Mouse (Mus musculus): ENCODE data around the gene Acad10. TPM values are rescaled to one million over a fixed set of nuclear protein-coding genes. Genes with fewer than 3 reads are reported as not detected.

Acad10 gene
- polyA plus RNA-seq, 1 experiment from 2014 or later: 3.7 TPM

- H3K27me3 ChIP-seq (replicated peaks; ENCODE audit: insufficient read depth, low read length): no peaks in the 10 kb centered on the region
- DNase-seq (ENCODE audit: low spot score): no peak
- TF ChIP-seq EP300 (IDR thresholded peaks at IDR 0.05) (no peak), CTCF (IDR thresholded peaks at IDR 0.05) (no peak)
- no peak for ATAC-seq
- H3K4me3 ChIP-seq (ENCODE audit: low read depth, low read length): no peak overlapping the region
- no peaks in the 10 kb centered on the region for H3K4me1 ChIP-seq (ENCODE audit: insufficient read depth, low read depth, low read length)
- WGBS: 98% methylated on average over 2 of the region's 2 CpGs
- H3K36me3 ChIP-seq (ENCODE audit: insufficient read depth, low read length): peaks cover 70% of the 10 kb centered on the region
- H3K9me3 ChIP-seq (ENCODE audit: low read length): no peaks in the 10 kb centered on the region
- H3K4me2 ChIP-seq (replicated peaks; ENCODE audit: low read depth, low read length): no peak overlapping the region
- H3K9ac ChIP-seq (replicated peaks; ENCODE audit: low read depth): no peak overlapping the region
- H3K27ac ChIP-seq (ENCODE audit: low read length): no peak overlapping the region
Observed at GRCm38 (mm10) chr5:121682250-121682649, 21.9 kb upstream of the Acad10 start.

GRCm38 (mm10) chr5:121670412-121670811 is 10.1 kb upstream of the Acad10 start:
- ATAC-seq (no peak), DNase-seq (ENCODE audit: low spot score) (peak; percentile 21)
- no peak overlapping the region for H3K4me3 ChIP-seq (ENCODE audit: low read depth, low read length)
- H3K4me2 ChIP-seq (replicated peaks; ENCODE audit: low read depth, low read length): no peak overlapping the region
- 0 out of 2 replicates have a peak, but pooled peaks cover 14% of the 10 kb centered on the region for H3K36me3 ChIP-seq (ENCODE audit: insufficient read depth, low read length)
- no peak overlapping the region for H3K27ac ChIP-seq (ENCODE audit: low read length)
- H3K4me1 ChIP-seq (ENCODE audit: insufficient read depth, low read depth, low read length): no peaks in the 10 kb centered on the region; the same call in 1 of the 2 replicates
- H3K9me3 ChIP-seq (ENCODE audit: low read length): no peaks in the 10 kb centered on the region
- WGBS: 87% methylated on average over 3 of the region's 3 CpGs
- no peak overlapping the region for H3K9ac ChIP-seq (replicated peaks; ENCODE audit: low read depth)
- TF ChIP-seq CTCF (IDR thresholded peaks at IDR 0.05): peak; percentile 64
- no peak for TF ChIP-seq EP300 (IDR thresholded peaks at IDR 0.05)
- H3K27me3 ChIP-seq (replicated peaks; ENCODE audit: insufficient read depth, low read length): no peaks in the 10 kb centered on the region

GRCm38 (mm10) chr5:121668411-121668810 is 8.1 kb upstream of the Acad10 start:
- peak overlapping the region; percentile 40; the same call in 1 of the 2 replicates for H3K27ac ChIP-seq (ENCODE audit: low read length)
- no peak overlapping the region for H3K4me2 ChIP-seq (replicated peaks; ENCODE audit: low read depth, low read length)
- H3K36me3 ChIP-seq (ENCODE audit: insufficient read depth, low read length): 0 out of 2 replicates have a peak, but pooled peaks cover 4% of the 10 kb centered on the region
- H3K9ac ChIP-seq (replicated peaks; ENCODE audit: low read depth): no peak overlapping the region
- ATAC-seq (peak; percentile 50), DNase-seq (ENCODE audit: low spot score) (peak; percentile 35)
- WGBS: 42% methylated on average over 6 of the region's 6 CpGs
- no peaks in the 10 kb centered on the region; the same call in 1 of the 2 replicates for H3K4me1 ChIP-seq (ENCODE audit: insufficient read depth, low read depth, low read length)
- no peaks in the 10 kb centered on the region for H3K27me3 ChIP-seq (replicated peaks; ENCODE audit: insufficient read depth, low read length)
- no peak overlapping the region for H3K4me3 ChIP-seq (ENCODE audit: low read depth, low read length)
- no peak for TF ChIP-seq CTCF (IDR thresholded peaks at IDR 0.05)
- no peak for TF ChIP-seq EP300 (IDR thresholded peaks at IDR 0.05)
- no peaks in the 10 kb centered on the region for H3K9me3 ChIP-seq (ENCODE audit: low read length)

GRCm38 (mm10) chr5:121667067-121667466 is 6.8 kb upstream of the Acad10 start:
- no peaks in the 10 kb centered on the region for H3K27me3 ChIP-seq (replicated peaks; ENCODE audit: insufficient read depth, low read length)
- DNase-seq (ENCODE audit: low spot score) (no peak), ATAC-seq (no peak)
- H3K4me2 ChIP-seq (replicated peaks; ENCODE audit: low read depth, low read length): no peak overlapping the region
- H3K36me3 ChIP-seq (ENCODE audit: insufficient read depth, low read length): no peaks in the 10 kb centered on the region
- no peak overlapping the region for H3K9ac ChIP-seq (replicated peaks; ENCODE audit: low read depth)
- no peak overlapping the region for H3K27ac ChIP-seq (ENCODE audit: low read length)
- WGBS: 72% methylated on average over 4 of the region's 4 CpGs
- H3K9me3 ChIP-seq (ENCODE audit: low read length): no peaks in the 10 kb centered on the region
- TF ChIP-seq CTCF (IDR thresholded peaks at IDR 0.05) (no peak), EP300 (IDR thresholded peaks at IDR 0.05) (no peak)
- no peaks in the 10 kb centered on the region; the same call in 1 of the 2 replicates for H3K4me1 ChIP-seq (ENCODE audit: insufficient read depth, low read depth, low read length)
- H3K4me3 ChIP-seq (ENCODE audit: low read depth, low read length): no peak overlapping the region

GRCm38 (mm10) chr5:121664971-121665370 is 4.7 kb upstream of the Acad10 start:
- ATAC-seq (no peak), DNase-seq (ENCODE audit: low spot score) (no peak)
- WGBS: 96% methylated on average over 9 of the region's 9 CpGs
- Histone ChIP-seq H3K4me1 (ENCODE audit: insufficient read depth, low read depth, low read length) (peaks cover 8% of the 10 kb centered on the region; the same call in 1 of the 2 replicates), H3K9me3 (ENCODE audit: low read length) (no peaks in the 10 kb centered on the region), H3K9ac (replicated peaks; ENCODE audit: low read depth) (no peak overlapping the region), H3K4me3 (ENCODE audit: low read depth, low read length) (no peak overlapping the region), H3K27ac (ENCODE audit: low read length) (no peak overlapping the region), H3K4me2 (replicated peaks; ENCODE audit: low read depth, low read length) (no peak overlapping the region), H3K27me3 (replicated peaks; ENCODE audit: insufficient read depth, low read length) (no peaks in the 10 kb centered on the region), H3K36me3 (ENCODE audit: insufficient read depth, low read length) (no peaks in the 10 kb centered on the region)
- TF ChIP-seq EP300 (IDR thresholded peaks at IDR 0.05): no peak
- no peak for TF ChIP-seq CTCF (IDR thresholded peaks at IDR 0.05)

- DNase-seq (ENCODE audit: low spot score): no peak
- WGBS: 78% methylated on average over 6 of the region's 6 CpGs
- Histone ChIP-seq H3K4me2 (replicated peaks; ENCODE audit: low read depth, low read length) (no peak overlapping the region), H3K27ac (ENCODE audit: low read length) (no peak overlapping the region), H3K4me1 (ENCODE audit: insufficient read depth, low read depth, low read length) (peaks cover 12% of the 10 kb centered on the region; the same call in 1 of the 2 replicates), H3K9me3 (ENCODE audit: low read length) (no peaks in the 10 kb centered on the region), H3K27me3 (replicated peaks; ENCODE audit: insufficient read depth, low read length) (no peaks in the 10 kb centered on the region), H3K4me3 (ENCODE audit: low read depth, low read length) (no peak overlapping the region), H3K36me3 (ENCODE audit: insufficient read depth, low read length) (no peaks in the 10 kb centered on the region), H3K9ac (replicated peaks; ENCODE audit: low read depth) (no peak overlapping the region)
- no peak for ATAC-seq
- TF ChIP-seq EP300 (IDR thresholded peaks at IDR 0.05): no peak
- no peak for TF ChIP-seq CTCF (IDR thresholded peaks at IDR 0.05)
Observed at GRCm38 (mm10) chr5:121664078-121664477, 3.8 kb upstream of the Acad10 start.

GRCm38 (mm10) chr5:121663456-121663855 is 3.1 kb upstream of the Acad10 start:
- Histone ChIP-seq H3K4me2 (replicated peaks; ENCODE audit: low read depth, low read length) (no peak overlapping the region), H3K27ac (ENCODE audit: low read length) (no peak overlapping the region), H3K4me3 (ENCODE audit: low read depth, low read length) (no peak overlapping the region), H3K36me3 (ENCODE audit: insufficient read depth, low read length) (no peaks in the 10 kb centered on the region), H3K9ac (replicated peaks; ENCODE audit: low read depth) (no peak overlapping the region), H3K27me3 (replicated peaks; ENCODE audit: insufficient read depth, low read length) (no peaks in the 10 kb centered on the region), H3K9me3 (ENCODE audit: low read length) (no peaks in the 10 kb centered on the region), H3K4me1 (ENCODE audit: insufficient read depth, low read depth, low read length) (peaks cover 12% of the 10 kb centered on the region; the same call in 1 of the 2 replicates)
- 79% methylated on average over 8 of the region's 8 CpGs for WGBS
- no peak for ATAC-seq
- TF ChIP-seq CTCF (IDR thresholded peaks at IDR 0.05): no peak
- TF ChIP-seq EP300 (IDR thresholded peaks at IDR 0.05): no peak
- DNase-seq (ENCODE audit: low spot score): no peak

Data from lung, postnatal 0 days (tissue).